Mouse (Mus musculus): ENCODE data around the gene Ocel1. TPM values are rescaled to one million over a fixed set of nuclear protein-coding genes. Genes with fewer than 3 reads are reported as not detected.
"Not testable (repeated sequence)": the region's sequence is repeated elsewhere in the genome, so short reads cannot be mapped to it uniquely, and the experiment has no call there.

The Ocel1 gene
- polyA plus RNA-seq (2015; fragmentation: Nextera tagmentation; extraction: Ambion mirVana): 7.0 and 7.2 TPM in 2 replicates

- under 1% methylated on average over 68 of the region's 68 CpGs for WGBS
- peak; percentile 86 for ATAC-seq (ENCODE audit: borderline replicate concordance, extremely low read depth, low FRiP score, low TSS enrichment)
- Histone ChIP-seq H3K4me3 (peak within 1 kb of the TSS; percentile 73), H3K9me3 (no peaks in the 10 kb centered on the region), H3K27me3 (no peaks in the 10 kb centered on the region), H3K9ac (peak within 1 kb of the TSS; percentile 50), H3K27ac (peak within 1 kb of the TSS; percentile 80), H3K36me3 (peaks cover 32% of the 10 kb centered on the region), H3K4me2 (peak within 1 kb of the TSS; percentile 56), H3K4me1 (peaks cover 39% of the 10 kb centered on the region)
Observed at GRCm38 (mm10) chr8:71371236-71371848, at the start of gene Ocel1. Ocel1 (plus strand) TSS chr8:71371298.

GRCm38 (mm10) chr8:71322939-71323338 is 48.2 kb upstream of the Ocel1 start:
- Histone ChIP-seq H3K4me3 (no peak overlapping the region), H3K9me3 (no peaks in the 10 kb centered on the region), H3K4me1 (no peaks in the 10 kb centered on the region), H3K4me2 (no peak overlapping the region), H3K36me3 (peaks cover 46% of the 10 kb centered on the region), H3K27ac (no peak overlapping the region), H3K9ac (no peak overlapping the region), H3K27me3 (no peaks in the 10 kb centered on the region)
- ATAC-seq (ENCODE audit: borderline replicate concordance, extremely low read depth, low FRiP score, low TSS enrichment): no peak
- 86% methylated on average over 3 of the region's 3 CpGs for WGBS

DNA sequence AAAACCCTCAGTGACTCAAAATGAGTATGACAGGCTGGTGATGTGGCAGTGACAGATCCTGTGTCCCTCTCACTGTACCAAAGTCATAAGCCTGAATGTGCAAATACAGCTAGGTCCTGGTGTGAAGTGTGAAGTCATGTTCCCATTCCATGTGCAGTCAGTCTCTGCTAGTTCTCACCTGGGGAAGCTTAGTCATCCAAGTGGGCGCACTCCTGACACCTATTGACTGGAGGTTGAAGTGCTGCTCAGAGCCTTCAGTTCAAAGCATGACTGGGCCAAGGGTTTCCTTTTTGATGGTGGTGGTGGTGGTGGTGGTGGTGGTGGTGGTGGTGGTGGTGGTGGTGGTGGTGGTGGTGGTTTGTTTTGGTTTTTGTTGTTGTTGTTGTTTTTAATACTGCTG is 46.2 kb upstream of the Ocel1 start:
- Histone ChIP-seq H3K4me1 (no peaks in the 10 kb centered on the region), H3K4me2 (no peak overlapping the region), H3K9ac (no peak overlapping the region), H3K9me3 (no peaks in the 10 kb centered on the region), H3K4me3 (no peak overlapping the region), H3K27ac (no peak overlapping the region), H3K27me3 (no peaks in the 10 kb centered on the region), H3K36me3 (peaks cover 60% of the 10 kb centered on the region)
- WGBS: 81% methylated on average over 1 of the region's 1 CpGs
- ATAC-seq (ENCODE audit: borderline replicate concordance, extremely low read depth, low FRiP score, low TSS enrichment): no peak

DNA sequence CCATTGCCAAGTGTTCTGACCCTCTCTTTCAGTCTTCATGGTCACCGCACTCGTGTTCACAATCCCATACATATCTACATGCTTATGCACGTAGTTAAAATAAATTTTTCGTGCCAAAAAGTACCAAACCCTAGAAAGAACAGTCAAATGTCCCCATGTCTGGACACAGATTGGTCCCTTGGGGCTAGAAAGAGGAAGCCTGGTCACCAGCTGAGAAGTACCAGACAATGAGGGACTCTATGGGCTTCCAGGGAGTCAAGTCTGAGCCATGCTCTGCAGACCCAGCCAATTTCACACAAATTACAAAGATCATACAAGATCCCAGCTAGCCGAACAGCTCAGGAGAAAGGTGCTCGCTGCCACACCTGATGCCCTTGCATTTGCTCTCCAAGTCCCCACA is 33.3 kb upstream of the Ocel1 start:
- not testable (repeated sequence) for ATAC-seq (ENCODE audit: borderline replicate concordance, extremely low read depth, low FRiP score, low TSS enrichment); H3K27me3 ChIP-seq; H3K4me1 ChIP-seq; H3K9ac ChIP-seq; H3K4me2 ChIP-seq; H3K4me3 ChIP-seq; H3K9me3 ChIP-seq; H3K27ac ChIP-seq
- WGBS: 91% methylated on average over 6 of the region's 6 CpGs
- H3K36me3 ChIP-seq: peaks cover 14% of the 10 kb centered on the region

DNA sequence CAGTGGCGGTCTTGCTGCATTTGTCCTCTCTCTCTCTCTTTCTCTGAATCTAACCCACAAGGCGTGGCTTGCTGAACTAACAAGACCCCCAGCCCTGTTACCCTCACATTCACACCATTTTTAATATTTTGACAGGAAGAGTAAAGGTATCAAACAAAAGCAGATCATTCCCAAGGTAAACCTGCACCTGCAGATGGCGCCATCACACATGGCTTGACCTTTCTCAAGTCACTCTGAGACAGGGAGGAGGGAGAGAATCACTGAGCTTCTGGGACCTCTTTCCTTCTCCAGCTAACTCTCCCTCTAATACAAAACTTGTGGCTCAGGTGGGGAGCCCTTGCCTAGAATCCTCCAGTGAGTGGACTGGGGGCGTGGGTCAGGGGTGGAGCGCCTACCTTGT is 30.5 kb upstream of the Ocel1 start:
- H3K4me1 ChIP-seq: no peaks in the 10 kb centered on the region
- H3K27ac ChIP-seq: no peak overlapping the region
- no peaks in the 10 kb centered on the region for H3K27me3 ChIP-seq
- no peak overlapping the region for H3K9ac ChIP-seq
- H3K9me3 ChIP-seq: no peaks in the 10 kb centered on the region
- H3K4me3 ChIP-seq: no peak overlapping the region
- H3K4me2 ChIP-seq: no peak overlapping the region
- ATAC-seq (ENCODE audit: borderline replicate concordance, extremely low read depth, low FRiP score, low TSS enrichment): no peak
- 67% methylated on average over 5 of the region's 5 CpGs for WGBS
- H3K36me3 ChIP-seq: peaks cover 19% of the 10 kb centered on the region

DNA sequence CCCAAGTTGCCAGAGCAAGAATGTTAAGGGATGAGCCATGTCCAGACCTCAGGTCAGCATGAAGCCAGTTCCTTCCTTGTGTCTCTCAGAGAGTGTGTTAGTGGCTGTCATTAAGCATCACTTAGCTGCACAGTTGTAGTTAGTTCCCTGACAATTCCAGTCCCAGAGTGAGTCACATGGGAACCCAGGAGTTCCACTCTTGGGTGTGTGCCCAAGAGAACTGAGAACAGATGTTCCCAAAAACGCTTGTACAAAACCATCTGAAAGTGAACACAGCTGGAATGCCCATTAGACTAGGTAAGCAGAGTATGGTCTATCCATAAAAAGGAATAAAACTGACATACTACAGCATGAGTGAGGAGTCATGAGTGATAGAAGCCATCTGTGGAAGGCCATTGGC is 24.5 kb upstream of the Ocel1 start:
- no peaks in the 10 kb centered on the region for H3K27me3 ChIP-seq
- no peak for ATAC-seq (ENCODE audit: borderline replicate concordance, extremely low read depth, low FRiP score, low TSS enrichment)
- WGBS: 80% methylated on average over 1 of the region's 1 CpGs
- H3K4me2 ChIP-seq: no peak overlapping the region
- no peak overlapping the region for H3K27ac ChIP-seq
- no peaks in the 10 kb centered on the region for H3K4me1 ChIP-seq
- peaks cover 69% of the 10 kb centered on the region for H3K36me3 ChIP-seq
- H3K9me3 ChIP-seq: no peaks in the 10 kb centered on the region
- H3K4me3 ChIP-seq: no peak overlapping the region
- no peak overlapping the region for H3K9ac ChIP-seq

GRCm38 (mm10) chr8:71351117-71351516 is 20.0 kb upstream of the Ocel1 start:
- ATAC-seq (ENCODE audit: borderline replicate concordance, extremely low read depth, low FRiP score, low TSS enrichment): no peak
- whole genome bisulfite sequencing: 60% methylated on average over 3 of the region's 3 CpGs
- no peak overlapping the region for H3K9ac ChIP-seq
- H3K4me2 ChIP-seq: no peak overlapping the region
- H3K4me1 ChIP-seq: no peaks in the 10 kb centered on the region
- H3K27me3 ChIP-seq: no peaks in the 10 kb centered on the region
- no peak overlapping the region for H3K27ac ChIP-seq
- H3K4me3 ChIP-seq: no peak overlapping the region
- H3K9me3 ChIP-seq: no peaks in the 10 kb centered on the region
- H3K36me3 ChIP-seq: peaks cover 78% of the 10 kb centered on the region

DNA sequence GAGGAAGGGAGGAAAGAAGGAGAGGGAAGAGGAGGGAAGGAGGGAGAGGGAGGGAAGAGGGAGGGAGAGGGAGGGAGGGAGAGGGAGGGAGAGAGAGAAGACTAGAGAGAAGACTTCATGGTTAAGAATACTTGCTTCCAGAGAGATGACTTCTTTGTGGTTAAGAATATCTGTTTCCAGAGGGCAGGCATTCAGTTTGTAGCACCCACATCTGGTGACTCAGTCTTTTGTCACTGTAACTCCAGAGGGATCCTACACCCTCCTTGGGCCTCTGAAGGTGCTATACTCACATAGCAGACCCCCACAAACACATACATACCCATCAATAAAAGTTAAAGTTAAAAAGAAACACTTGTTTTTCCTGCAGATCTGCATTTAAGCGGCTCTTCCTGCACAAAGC is 19.6 kb upstream of the Ocel1 start:
- no peaks in the 10 kb centered on the region for H3K27me3 ChIP-seq
- no peak overlapping the region for H3K9ac ChIP-seq
- H3K4me1 ChIP-seq: no peaks in the 10 kb centered on the region
- H3K4me2 ChIP-seq: no peak overlapping the region
- no peak overlapping the region for H3K27ac ChIP-seq
- WGBS: 79% methylated on average over 1 of the region's 1 CpGs
- H3K36me3 ChIP-seq: peaks cover 77% of the 10 kb centered on the region
- H3K9me3 ChIP-seq: no peaks in the 10 kb centered on the region
- no peak for ATAC-seq (ENCODE audit: borderline replicate concordance, extremely low read depth, low FRiP score, low TSS enrichment)
- no peak overlapping the region for H3K4me3 ChIP-seq

DNA sequence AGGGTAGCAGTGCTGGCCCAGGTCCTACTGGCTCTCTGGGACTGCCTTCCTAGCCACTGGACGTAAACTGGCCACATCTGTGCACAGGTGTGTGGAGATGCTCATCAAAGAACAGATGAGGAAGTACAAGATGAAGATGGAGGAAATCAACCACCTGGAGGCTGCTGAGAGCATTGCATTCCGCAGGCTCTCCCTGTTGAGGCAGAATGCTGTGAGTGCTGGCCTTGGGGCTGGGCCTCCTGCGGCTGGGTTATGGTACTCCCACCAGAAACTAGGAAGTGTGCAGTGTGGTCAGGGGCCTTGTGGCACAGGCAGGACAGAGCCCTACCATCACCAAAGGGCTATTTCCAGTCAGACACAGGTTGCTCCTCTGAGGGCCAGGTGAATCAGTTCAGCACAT is 13.1 kb upstream of the Ocel1 start:
- Histone ChIP-seq H3K9ac (no peak overlapping the region), H3K36me3 (peaks cover 36% of the 10 kb centered on the region)
- no peak for ATAC-seq (ENCODE audit: borderline replicate concordance, extremely low read depth, low FRiP score, low TSS enrichment)

GRCm38 (mm10) chr8:71366771-71367528 is 4.1 kb upstream of the Ocel1 start, which contains the start of gene Use1:
Use1 (plus strand) TSS chr8:71366848.
- H3K4me3 ChIP-seq: peak within 1 kb of the TSS; percentile 73
- no peaks in the 10 kb centered on the region for H3K9me3 ChIP-seq
- ATAC-seq (ENCODE audit: borderline replicate concordance, extremely low read depth, low FRiP score, low TSS enrichment): peak; percentile 86
- no peaks in the 10 kb centered on the region for H3K27me3 ChIP-seq
- peak within 1 kb of the TSS; percentile 93 for H3K27ac ChIP-seq
- WGBS: under 1% methylated on average over 56 of the region's 56 CpGs
- peaks cover 10% of the 10 kb centered on the region; the same call in 1 of the 2 replicates for H3K36me3 ChIP-seq
- H3K9ac ChIP-seq: peak within 1 kb of the TSS; percentile 80
- H3K4me1 ChIP-seq: peaks cover 24% of the 10 kb centered on the region
- peak within 1 kb of the TSS; percentile 83 for H3K4me2 ChIP-seq

More for the DNA sequence above, 13.1 kb upstream of the Ocel1 start:
- H3K4me3 ChIP-seq: no peak overlapping the region
- 78% methylated on average over 3 of the region's 3 CpGs for WGBS
- no peaks in the 10 kb centered on the region for H3K4me1 ChIP-seq
- no peaks in the 10 kb centered on the region for H3K27me3 ChIP-seq
- H3K27ac ChIP-seq: no peak overlapping the region
- no peak overlapping the region for H3K4me2 ChIP-seq
- H3K9me3 ChIP-seq: no peaks in the 10 kb centered on the region

- Histone ChIP-seq H3K4me2 (peak overlapping the region; percentile 83), H3K27me3 (no peaks in the 10 kb centered on the region), H3K36me3 (peaks cover 10% of the 10 kb centered on the region; the same call in 1 of the 2 replicates), H3K27ac (peak overlapping the region; percentile 93), H3K9me3 (no peaks in the 10 kb centered on the region), H3K4me1 (peaks cover 24% of the 10 kb centered on the region), H3K4me3 (peak overlapping the region; percentile 73), H3K9ac (peak overlapping the region; percentile 80)
- WGBS: 35% methylated on average over 17 of the region's 17 CpGs
- ATAC-seq (ENCODE audit: borderline replicate concordance, extremely low read depth, low FRiP score, low TSS enrichment): no peak; the same call in 1 of the 2 replicates
Observed at GRCm38 (mm10) chr8:71367529-71368176, 3.4 kb upstream of the Ocel1 start.

- Histone ChIP-seq H3K4me1 (peaks cover 24% of the 10 kb centered on the region), H3K4me2 (peak overlapping the region; percentile 83), H3K27me3 (no peaks in the 10 kb centered on the region), H3K27ac (no peak overlapping the region), H3K9ac (no peak overlapping the region), H3K9me3 (no peaks in the 10 kb centered on the region), H3K36me3 (peaks cover 10% of the 10 kb centered on the region; the same call in 1 of the 2 replicates), H3K4me3 (peak overlapping the region; percentile 73; the same call in 1 of the 2 replicates)
- ATAC-seq (ENCODE audit: borderline replicate concordance, extremely low read depth, low FRiP score, low TSS enrichment): no peak
Observed at GRCm38 (mm10) chr8:71368366-71368765, 2.7 kb upstream of the Ocel1 start.
